Mouse (Mus musculus) right cerebral cortex, postnatal 36 days (tissue): Measurements from ENCODE around the gene Cd247.

ENCODE experiments used
- DNase-seq, 2 experiments: peaks; one replicate each; pipeline ENCODE4 v3.0.0; 2022; ENCODE audit warnings: low spot score in 2 of 2, mixed read lengths in 1 of 2

Cd247 gene

DNA sequence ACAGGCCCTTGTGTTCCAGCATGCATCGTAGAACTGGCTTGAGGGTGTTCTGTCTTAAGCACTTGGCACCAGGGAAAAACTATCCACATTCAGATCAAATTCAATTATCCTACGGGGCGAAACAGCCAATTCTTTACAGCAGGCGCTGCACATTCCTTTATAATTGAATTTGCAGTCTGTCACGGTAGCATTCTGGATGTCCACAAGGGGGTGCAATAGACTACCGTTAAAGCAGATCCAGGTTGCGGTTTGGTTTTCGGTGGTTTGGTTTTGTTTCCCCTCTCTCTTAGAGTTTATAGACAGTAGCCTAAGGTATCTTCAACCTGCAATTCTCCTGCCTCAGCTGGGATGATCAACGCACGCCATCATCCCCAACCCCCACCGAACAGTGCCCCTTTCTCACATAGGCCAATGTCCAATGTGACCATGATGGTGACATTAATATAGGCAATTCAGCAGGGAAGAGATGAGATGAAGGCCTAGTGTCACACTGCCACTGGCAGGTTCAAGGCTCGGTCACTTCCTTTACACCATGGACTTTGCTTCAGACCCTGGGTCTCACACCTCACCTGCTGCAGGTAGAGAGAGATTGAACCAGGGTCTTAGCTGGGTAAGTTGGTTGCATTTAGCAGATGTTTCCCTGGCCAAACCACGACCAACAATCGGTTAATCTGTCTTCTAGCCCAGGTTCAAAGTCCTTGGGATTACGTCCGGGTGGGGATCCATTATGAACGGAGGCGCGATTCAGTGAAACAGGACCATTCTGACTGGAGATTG is 12.8 kb upstream of the Cd247 start:
- DNase-seq: no peak

DNA sequence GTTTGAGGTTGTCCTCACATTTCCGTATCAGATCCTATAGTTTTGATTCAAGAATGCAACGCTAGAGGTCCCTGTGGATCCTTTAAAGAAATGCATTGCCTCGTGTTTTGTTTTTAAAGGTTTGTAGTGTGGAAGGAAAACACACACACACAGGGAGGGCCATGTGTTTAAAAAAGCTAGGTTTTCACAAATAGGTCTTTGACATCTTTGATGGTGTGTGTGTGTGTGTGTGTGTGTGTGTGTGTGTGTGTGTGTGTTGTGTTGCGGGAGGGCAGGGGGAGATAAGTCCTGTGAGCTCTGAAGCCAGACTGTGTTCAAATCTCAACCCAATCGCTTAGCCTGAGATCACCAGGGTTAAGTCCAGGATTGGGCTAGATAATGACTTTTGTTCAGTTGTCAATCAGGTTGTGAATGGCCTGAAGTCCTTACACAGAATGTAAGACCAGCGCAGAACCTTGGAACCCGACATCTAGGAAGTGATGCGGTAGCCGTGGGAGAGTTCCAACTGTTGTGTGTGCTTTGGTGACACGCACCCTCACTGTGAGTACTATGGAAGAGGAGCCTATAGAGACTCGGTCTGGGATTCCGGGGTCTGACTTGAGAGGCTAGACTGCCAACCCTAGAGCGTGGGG is 8.4 kb upstream of the Cd247 start:
- DNase-seq: no peak

DNA sequence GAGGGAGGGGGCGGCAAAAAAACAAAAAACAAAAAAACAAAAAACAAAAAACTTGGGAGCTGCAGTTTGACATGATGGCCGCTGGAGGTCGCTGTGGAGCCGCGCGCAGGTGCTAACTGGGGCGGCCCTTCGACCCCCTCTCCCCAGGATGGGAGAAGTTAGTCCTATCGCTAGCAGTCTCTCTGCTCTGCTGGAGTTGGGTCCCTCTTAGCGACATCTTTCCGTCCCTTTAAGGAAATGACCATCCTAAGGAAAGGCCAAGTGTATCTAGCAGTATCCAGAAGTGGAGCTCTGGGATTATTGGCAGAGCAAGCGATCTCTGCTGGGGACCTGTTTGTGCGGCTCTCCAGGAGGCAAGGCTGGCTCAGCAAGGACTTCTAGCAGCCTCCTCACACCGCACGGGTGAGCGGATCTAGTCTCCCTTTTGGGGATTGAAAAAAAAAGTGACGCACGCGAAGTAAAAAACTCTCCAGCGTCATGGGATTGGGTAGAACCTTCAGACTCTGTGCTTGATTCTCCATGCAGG is 7.8 kb upstream of the Cd247 start:
- DNase-seq: no peak

DNA sequence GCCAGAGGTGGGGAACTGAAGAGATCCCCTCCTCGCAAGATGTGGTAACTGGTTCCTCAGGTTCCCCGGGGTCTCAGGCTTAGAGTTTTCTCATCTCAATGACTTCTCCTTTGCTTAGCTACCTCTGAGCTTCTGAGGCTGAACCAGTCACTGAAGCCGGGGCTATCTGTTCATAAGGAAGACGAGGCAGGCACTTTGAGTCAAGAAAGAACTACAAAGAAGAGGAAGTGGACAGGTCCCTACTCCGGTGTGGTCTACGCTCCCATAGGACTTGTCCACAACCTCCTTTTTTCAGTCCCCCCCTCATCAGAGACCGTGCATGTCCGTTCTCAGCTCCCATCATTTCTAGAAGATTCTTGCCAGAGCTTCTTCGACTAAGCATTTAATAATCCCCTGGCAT is 7.1 kb upstream of the Cd247 start:
- DNase-seq: no peak

DNA sequence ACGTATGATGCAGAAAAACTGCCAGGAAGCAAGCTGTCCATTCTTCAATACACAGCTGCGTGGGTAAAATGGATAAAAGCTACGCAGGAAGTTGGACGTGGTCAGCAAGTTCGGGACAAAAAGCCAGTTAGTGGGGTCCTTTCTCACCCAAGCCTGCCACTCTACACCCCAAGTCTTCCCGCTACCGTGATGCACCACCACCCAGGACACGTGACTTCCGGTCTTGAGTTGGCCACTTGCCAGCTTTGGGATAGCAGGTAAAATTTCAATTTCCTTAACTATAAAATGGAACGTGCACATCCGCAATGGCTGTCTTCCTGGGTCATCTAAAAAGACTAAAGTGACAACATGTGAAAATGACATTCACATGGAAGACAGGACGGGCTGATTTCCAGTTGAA is 6.6 kb upstream of the Cd247 start:
- no peak for DNase-seq

DNA sequence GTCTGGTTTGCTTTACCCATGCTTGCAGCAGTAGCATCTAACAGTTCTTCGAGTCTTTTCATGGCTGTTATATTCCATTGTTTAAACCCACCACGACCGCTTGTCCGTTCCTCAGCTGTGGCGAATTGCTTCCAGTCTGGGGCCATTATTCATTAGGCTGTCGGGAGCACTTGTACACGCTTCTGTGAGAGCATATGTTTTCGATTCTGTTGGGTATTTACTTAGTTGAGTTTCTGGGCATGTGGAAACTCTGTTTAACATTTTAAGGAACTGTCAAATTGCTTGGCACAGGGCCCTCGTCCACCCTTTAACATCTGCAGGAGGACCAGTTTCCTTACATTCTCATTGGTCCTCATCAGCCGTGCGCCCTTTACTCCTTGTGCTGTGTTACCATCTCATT is 2.2 kb upstream of the Cd247 start:
- no peak for DNase-seq

DNA sequence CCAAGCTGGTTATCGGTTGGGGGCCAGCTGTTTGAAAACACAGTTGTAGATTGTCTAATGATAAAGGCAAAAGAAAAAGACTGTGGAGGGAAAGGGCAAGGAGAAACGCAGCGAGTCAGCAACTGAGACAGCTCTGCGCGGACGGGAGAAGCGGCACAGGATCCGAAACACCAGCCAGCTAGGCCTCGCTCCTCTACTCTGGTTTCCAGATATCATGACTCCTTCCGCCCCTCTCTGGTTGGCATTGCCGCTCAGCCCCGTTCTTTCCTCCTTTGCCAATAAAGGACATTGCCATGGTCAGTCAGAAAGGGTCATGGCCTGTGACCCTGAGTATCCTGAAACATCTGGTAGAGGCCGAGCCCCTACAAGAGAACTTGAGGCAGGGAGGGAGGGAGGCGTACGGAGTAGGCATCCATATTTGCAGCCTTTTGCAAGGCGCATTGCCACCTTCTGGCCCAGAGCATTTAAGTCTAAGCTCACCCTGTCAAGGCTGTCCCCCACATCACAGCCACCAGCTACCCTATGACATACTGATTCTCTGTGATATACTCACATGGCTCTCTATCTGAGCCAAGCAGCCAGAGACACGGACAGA is 682 bp downstream of the Cd247 start:
- no peak for DNase-seq

DNA sequence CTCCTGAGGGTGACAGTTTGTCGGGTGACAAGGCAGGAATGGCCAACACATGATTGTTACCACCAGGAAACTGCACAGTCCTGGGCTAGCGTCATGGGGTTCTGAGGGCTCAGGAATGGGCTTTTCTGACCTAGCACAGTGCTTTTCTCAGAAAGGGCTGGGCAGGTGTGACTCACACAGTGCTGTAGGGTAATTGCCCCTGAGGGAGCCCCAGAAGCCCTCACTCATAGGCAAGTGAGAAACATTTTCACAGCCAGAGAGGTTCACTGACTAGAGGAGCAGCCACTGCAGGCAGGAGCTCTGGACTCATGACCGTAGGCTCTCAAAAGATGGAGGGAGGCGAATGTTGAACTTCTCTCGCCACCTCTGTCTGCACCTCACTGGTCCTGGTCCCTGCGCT is 1.5 kb downstream of the Cd247 start:
- no peak for DNase-seq

DNA sequence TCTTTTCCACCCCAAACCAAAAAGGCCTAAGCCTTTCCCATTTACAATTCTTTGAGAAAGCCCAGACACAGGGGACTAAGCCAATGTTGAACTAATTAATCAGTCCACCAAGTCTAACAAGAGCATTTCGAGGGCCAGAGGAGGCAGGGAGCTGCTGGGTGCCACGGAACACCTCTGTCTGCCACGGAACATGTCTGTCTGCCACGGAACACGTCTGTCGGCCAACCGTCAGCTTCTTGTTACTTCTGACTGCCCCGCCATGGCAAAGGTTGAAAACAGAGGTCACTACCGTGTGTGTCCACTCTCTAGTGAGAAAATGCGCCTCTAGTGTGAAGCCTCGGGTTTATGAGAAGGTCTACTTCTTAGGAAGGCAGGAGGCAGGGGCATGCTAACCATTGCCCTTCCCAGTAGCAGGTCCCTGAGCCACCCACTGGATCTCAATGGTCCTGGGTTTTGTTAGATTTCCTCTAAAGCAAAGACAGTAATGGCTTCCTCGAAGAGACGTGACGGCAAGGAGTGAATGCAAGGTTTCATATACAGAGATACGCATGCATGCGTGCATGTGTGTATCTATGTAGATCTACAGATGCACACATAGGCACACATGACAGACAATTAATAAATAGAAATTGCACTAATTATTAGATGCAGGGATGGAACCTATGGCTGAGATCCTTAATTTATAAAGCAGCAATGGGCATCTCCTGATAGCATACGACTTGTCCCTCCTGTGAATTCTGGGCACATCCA is 2.2 kb downstream of the Cd247 start:
- DNase-seq: no peak

DNA sequence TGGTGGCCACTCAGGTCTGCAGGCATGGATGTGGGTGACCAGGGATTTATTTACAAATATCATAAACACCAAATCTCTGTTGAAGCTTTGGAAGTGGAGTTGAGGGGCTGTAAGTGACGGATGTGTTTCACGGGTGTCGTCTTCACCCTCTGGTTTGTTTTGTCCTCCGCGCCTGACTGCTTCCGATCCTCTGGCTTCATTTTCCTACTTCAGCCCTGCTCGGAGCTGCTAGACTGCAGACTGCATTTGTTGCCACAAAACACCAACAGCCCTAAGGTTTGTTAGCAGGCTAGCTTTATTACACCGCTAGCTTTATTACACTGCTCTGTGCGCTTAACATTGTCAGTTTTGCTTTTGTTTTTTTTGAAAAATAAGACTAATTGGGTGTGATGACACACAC is 2.9 kb downstream of the Cd247 start:
- no peak for DNase-seq

DNA sequence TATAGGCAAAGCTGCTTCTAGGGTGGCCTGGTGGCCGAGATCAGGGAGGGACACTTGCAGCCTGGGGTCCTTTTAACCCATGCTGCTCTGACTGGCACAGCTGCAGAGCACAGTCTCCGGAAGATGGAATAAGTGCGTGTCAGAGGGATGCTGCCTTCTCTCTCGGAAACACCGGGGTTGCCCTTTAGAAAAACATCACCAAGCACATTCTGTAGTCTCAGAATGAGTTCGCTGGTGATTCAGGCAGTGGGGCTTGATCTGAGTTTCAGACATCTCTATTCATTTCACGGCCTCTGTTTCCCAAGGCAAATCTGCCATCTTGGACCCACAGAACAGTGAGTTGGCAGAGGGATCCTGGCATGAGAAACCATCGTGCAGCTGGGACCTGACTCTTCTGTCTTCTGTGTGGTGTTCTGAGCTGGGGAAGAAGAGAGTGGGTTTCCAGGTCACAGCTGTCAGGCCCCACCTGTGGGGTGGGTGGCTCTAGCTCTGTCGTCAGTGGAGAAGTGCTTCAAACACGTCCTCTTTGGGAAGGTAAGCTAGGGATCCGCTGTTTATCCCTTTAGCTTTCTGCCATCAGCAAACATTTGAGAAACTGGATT is 13.3 kb downstream of the Cd247 start:
- no peak for DNase-seq

DNA sequence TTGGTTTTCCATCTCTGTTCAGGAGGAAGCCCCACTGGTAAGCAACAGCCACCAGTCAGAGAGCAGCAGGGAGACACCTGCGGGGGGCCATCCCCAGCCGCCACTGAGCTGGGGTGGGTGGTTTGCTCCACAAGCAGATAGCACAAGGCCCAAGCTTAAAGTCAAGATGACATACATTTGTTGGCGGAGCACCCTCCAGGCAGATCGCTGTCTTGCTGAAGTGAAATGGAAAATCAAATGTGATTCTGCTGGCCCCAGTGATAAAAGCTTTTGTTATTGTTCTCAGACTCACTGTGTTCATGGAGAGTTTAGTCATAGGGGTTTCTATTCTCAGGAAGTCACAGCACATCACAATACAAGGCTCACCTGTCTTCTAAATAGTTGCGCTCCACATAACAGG is 14.6 kb downstream of the Cd247 start:
- DNase-seq: no peak

DNA sequence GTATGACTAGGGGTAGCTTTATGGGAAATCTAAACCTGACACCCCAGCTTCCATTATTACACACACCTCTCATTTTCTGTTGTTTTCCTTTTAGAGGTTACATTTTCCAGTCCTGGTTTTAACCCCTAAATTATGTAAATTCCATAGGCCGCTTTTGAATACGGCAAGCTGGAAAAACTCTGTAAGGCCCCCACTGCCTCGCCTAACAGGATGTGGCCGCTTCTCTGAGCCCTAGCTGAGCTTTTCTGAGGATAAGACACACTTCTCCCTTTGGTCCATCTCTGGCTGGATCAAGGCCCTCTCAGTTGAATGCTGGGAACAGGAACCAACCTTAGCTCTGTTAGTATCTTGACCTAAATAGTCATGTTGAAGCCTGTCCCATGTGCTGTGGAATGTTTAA is 15.7 kb downstream of the Cd247 start:
- DNase-seq: no peak

DNA sequence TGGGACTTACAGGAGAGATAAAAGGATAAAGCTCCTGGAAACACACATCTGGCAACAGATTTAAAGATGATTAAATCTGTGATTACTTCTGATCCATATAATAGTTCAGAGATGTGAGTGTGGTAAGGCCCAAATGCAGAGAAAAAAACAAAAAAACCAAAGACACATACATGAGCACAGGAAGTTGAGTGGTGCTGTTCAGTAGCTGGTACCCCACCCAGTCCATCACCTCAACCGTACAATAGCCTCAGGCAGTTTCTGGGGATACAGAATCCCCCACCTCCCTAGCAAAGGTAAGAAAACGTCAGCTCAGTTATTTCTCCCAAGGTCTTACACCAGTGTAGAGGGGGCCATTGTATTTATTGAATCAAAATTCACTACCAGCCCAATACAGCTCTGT is 22.2 kb downstream of the Cd247 start:
- no peak for DNase-seq

DNA sequence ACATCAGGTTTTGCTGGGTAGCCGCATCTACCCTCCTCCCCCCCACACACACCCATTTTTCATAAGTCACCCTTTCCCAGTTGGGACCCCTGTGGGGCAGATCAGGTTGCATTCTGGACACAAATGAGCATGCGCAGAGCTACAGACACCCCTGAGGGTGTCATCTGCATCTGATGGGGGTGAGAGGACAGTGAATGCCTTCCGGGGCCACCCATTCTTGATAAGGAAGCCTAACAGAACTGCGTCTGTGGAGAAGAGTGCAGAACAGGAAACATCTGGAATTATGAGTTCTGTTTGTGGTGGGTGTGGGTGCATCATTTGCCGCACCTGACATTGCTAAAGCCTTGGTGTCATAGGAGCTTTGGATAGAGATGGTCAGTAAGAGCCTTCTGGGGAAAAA is 22.7 kb downstream of the Cd247 start:
- no peak for DNase-seq

DNA sequence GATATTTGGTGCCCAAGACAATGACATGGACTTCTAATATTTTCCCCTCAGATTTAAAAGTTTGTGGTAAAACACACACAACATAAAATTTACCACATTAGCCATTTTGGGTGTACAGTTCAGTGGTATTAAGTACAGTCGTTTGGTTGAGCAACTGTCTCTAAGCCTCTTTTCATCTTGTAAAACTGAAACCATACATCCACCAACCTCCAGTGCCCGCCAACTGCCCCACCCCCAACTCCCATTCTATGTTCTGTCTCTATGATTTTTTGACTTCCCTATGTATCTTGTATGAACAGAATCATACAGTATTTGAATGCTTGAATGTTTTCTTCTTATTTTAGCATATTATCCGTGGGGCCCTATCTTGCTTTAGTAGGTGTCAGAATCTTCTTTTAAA is 24.3 kb downstream of the Cd247 start:
- no peak for DNase-seq

DNA sequence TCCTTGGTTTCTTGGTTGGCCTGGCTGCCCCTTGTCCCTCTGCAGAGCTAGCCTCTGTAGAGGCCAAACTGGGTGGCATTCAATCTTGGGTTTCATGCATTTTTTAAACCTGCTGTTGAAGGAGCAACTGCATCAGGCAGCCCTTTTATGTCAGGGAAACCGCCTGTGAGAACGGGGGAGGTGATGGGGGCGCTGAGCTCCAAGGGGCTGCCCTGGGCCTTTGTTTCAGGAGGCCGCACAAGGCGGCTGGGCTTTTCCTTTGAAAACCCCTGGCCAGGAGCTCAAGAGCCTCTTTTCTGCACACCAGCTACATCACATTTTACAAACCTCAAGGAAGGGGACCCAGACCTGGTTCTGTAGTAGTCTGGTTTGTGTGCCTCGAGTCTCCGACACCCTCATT is 25.6 kb downstream of the Cd247 start:
- no peak for DNase-seq

DNA sequence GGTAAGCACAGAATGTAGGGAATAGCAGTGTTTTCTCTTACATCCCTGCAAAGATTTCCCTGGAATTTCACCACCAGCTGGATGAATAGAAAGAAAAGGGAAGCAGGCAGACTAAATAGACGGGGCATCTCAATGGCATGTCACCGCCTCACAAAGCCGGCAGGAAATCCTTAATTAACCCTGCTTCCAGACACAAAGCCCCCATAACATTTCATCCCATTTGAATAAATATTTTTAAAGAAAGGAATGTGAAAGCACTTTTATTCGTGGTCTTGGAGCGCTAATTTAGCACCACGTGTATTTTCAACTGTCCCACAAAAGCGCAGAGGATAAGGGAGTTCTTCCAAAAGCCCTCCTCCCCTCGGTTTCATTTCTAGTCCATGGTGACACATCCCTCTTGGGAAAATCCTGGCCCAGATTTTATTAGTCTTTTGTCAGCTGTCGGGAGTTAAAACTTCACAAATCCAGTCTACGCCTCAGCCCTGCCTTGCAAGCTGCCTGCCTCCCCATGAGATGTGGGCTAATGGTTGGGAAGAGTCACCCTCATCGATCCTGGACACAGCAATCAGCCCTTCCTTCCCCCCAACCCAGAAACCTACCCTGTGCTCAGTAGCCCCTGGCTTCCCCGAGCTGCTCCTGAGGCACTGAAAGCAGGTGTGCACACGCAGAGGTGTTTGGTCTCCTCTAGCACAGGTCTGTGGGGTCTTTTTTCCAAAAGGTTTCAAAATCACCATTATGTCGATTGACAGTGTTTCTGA is 26.2 kb downstream of the Cd247 start:
- DNase-seq: no peak

DNA sequence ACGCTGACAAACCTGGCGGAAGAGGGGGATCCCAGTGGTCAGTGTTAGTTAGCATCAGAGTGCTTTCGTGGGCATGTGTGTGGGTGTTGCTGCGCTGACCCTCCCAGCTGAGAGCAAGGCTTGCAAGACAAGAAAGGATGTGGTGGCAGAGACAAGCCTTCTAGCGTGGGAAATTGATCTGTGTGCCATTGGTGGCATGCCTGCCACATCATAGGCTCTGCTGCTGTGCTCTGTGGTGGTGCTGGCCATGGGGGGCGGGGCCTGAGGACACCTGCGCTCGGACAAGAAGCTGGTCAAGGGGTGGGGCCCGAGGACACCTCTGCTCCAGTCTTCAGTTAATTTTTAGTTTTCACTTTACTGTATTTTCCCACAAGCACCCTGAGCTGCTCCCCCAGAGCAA is 27.9 kb downstream of the Cd247 start:
- DNase-seq: no peak

DNA sequence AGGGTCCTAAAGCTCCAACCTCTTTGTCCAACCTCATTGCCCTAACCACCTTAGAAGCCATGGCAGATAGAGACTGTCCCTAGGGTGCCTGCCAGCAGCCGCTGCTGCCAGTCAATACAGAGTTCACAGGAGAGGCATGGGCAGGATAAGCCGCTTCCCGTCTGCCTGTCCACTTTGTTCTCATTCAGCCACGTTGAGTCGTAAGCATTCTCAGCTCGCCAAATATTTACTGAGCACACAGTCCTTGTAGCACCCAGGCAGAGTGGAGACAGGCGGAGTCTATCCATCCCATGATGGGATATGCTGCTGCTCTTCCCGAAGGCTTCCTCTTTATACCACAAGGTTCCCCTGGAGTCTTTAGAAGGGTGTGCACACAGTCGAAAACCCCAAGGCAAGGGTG is 28.8 kb downstream of the Cd247 start:
- DNase-seq: no peak

DNA sequence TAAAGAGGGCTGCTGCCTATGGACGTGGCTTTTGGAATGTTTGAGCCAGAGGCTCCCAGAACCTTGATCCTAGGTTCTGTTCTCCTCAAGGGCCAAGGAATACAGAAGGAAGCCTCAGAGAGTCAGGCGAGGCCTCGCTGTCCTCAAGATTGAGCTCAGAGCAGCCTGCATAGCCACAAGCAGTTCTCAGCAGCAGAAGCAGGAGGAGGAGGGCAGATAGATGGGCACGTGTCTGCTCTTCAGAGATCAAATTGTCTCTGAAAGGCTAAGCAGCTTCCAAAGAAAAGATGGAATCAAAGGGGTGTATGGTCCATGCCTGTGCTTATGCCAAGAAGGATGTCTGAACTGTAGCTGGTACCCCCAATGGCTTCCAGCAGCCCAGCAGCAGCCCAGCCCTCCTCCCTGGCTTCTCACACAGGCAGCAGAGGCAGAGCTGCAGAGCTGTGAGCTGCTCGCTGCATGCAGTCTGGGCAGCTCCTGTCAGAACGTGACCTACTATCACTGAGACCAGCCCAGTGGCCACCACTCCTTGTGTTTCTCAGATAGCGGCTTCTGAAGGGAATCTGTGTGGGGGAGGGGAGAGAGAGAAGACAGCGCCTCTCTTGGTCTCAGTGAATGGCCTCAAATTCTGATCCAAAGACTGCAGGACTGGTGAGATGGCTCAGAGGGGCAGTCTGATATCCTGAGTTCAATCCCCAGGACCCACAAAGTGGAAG is 29.8 kb downstream of the Cd247 start:
- no peak for DNase-seq
